Mouse (Mus musculus): ENCODE data around the gene Ncor1.
"Not testable (repeated sequence)": the region's sequence is repeated elsewhere in the genome, so short reads cannot be mapped to it uniquely, and the experiment has no call there.

Gene Ncor1

GRCm38 (mm10) chr11:62457891-62458270 lies 460 bp downstream of the Ncor1 start:
- no peak for DNase-seq

GRCm38 (mm10) chr11:62457241-62457890 lies 975 bp downstream of the Ncor1 start:
- peak; percentile 94 for DNase-seq

- peak; percentile 60 for DNase-seq
These were observed 1.7 kb downstream of the Ncor1 start for GRCm38 (mm10) chr11:62456483-62457172.

- DNase-seq = no peak
These were observed 2.3 kb downstream of the Ncor1 start for GRCm38 (mm10) chr11:62456021-62456482.

GRCm38 (mm10) chr11:62455193-62455592 lies 3.1 kb downstream of the Ncor1 start:
- DNase-seq = no peak

- DNase-seq = no peak
These were observed 9.4 kb downstream of the Ncor1 start for GRCm38 (mm10) chr11:62448971-62449370.

GRCm38 (mm10) chr11:62445799-62446198 lies 12.5 kb downstream of the Ncor1 start:
- no peak for DNase-seq

GRCm38 (mm10) chr11:62440670-62441315 lies 17.5 kb downstream of the Ncor1 start:
- no peak for DNase-seq

GRCm38 (mm10) chr11:62432211-62432610 lies 26.1 kb downstream of the Ncor1 start:
- DNase-seq = no peak

- DNase-seq = peak; percentile 20
These were observed 31.2 kb downstream of the Ncor1 start for GRCm38 (mm10) chr11:62427105-62427504.

- DNase-seq = no peak
These were observed 32.1 kb downstream of the Ncor1 start for GRCm38 (mm10) chr11:62426266-62426665.

GRCm38 (mm10) chr11:62424525-62424924 lies 33.8 kb downstream of the Ncor1 start:
- no peak for DNase-seq

- no peak for DNase-seq
These were observed 43.3 kb downstream of the Ncor1 start for GRCm38 (mm10) chr11:62415026-62415425.

- no peak for DNase-seq
These were observed 48.7 kb downstream of the Ncor1 start for GRCm38 (mm10) chr11:62409611-62410010.

- DNase-seq = no peak
These were observed 49.5 kb downstream of the Ncor1 start for GRCm38 (mm10) chr11:62408848-62409247.

- peak; percentile 54 for DNase-seq
These were observed 61.9 kb downstream of the Ncor1 start for GRCm38 (mm10) chr11:62396405-62396804.

GRCm38 (mm10) chr11:62388331-62388679 lies 70.0 kb downstream of the Ncor1 start:
- DNase-seq = no peak

GRCm38 (mm10) chr11:62387608-62388330 lies 70.6 kb downstream of the Ncor1 start:
- no peak for DNase-seq

- DNase-seq = not testable (repeated sequence)
These were observed 81.0 kb downstream of the Ncor1 start for GRCm38 (mm10) chr11:62377202-62377851.

- DNase-seq = no peak
These were observed 86.6 kb downstream of the Ncor1 start for GRCm38 (mm10) chr11:62371776-62372175.

- no peak for DNase-seq
These were observed 88.4 kb downstream of the Ncor1 start for GRCm38 (mm10) chr11:62369924-62370323.

- DNase-seq = no peak
These were observed 91.5 kb downstream of the Ncor1 start for GRCm38 (mm10) chr11:62366879-62367278.

GRCm38 (mm10) chr11:62355216-62355615 lies 103.1 kb downstream of the Ncor1 start:
- no peak for DNase-seq

All from kidney, postnatal 10 days (tissue).